Mouse (Mus musculus) stomach, embryonic 16.5 days (tissue): ENCODE results near the gene Fam102b. TPM values are rescaled to one million over a fixed set of nuclear protein-coding genes. Genes with fewer than 3 reads are reported as not detected.
A peak's percentile ranks its signal among the peaks of the same experiment; 100 is the strongest.

Experiments
- ATAC-seq: fragments of 200-750 bp; cut with Nextera tagmentation; 2 replicates; pipeline ENCODE4 v1.8.0; 2017; ENCODE audit warnings: moderate number of reproducible peaks, moderate TSS enrichment; ENCODE audit not compliant: insufficient read depth, low FRiP score
- H3K27ac ChIP-seq: fragments of 300-500 bp; sonication (generic); 2 replicates; pipeline ENCODE4 v1.5.1; 2014; ENCODE audit warnings: low read length
- H3K27me3 ChIP-seq: fragments of 300-500 bp; sonication (generic); 2 replicates; pipeline ENCODE4 v1.6.1; 2014; ENCODE audit warnings: low read length, control low read depth, mixed read lengths; ENCODE audit not compliant: control insufficient read depth, insufficient read depth
- H3K36me3 ChIP-seq: fragments of 300-500 bp; sonication (generic); 2 replicates; pipeline ENCODE4 v1.6.1; 2014; ENCODE audit warnings: low read length; ENCODE audit not compliant: control insufficient read depth, insufficient read depth
- H3K4me1 ChIP-seq: fragments of 300-500 bp; sonication (generic); 2 replicates; pipeline ENCODE4 v1.6.1; 2014; ENCODE audit warnings: low read length, control low read depth, mixed read lengths; ENCODE audit not compliant: control insufficient read depth, insufficient read depth
- H3K4me2 ChIP-seq: fragments of 300-500 bp; sonication (generic); 2 replicates; pipeline ENCODE4 v1.6.1; 2014; ENCODE audit warnings: low read depth, low read length, mixed read lengths
- H3K4me3 ChIP-seq: fragments of 300-500 bp; sonication (generic); replicated peaks from 2 replicates; pipeline ENCODE4 v1.5.1; 2014; ENCODE audit warnings: mild to moderate bottlenecking, low read length
- H3K9ac ChIP-seq: fragments of 300-500 bp; sonication (generic); 2 replicates; pipeline ENCODE4 v1.6.1; 2014; ENCODE audit warnings: low read length
- H3K9me3 ChIP-seq: fragments of 300-500 bp; sonication (generic); replicated peaks from 2 replicates; pipeline ENCODE4 v1.6.1; 2016; ENCODE audit warnings: low read length, control low read depth; ENCODE audit not compliant: control insufficient read depth
- WGBS: fragments of 180-500 bp; shearing (Covaris S2); extraction: QIAGEN DNeasy Blood & Tissue Kit; methylation state at CpG from one replicate; pipeline ENCODE4 v1.1.7; 2014; 5-methylcytosine and 5-hydroxymethylcytosine counted together
- polyA plus RNA-seq: library from polyadenylated mRNA; unstranded; fragments of >200 nt; fragmentation: Nextera tagmentation; extraction: Ambion mirVana; gene quantifications from 2 replicates; pipeline ENCODE4 v1.2.1, GENCODE M21; 2015

Gene Fam102b
- polyA plus RNA-seq, 1 experiment from 2014 or later = 8.8 TPM

DNA sequence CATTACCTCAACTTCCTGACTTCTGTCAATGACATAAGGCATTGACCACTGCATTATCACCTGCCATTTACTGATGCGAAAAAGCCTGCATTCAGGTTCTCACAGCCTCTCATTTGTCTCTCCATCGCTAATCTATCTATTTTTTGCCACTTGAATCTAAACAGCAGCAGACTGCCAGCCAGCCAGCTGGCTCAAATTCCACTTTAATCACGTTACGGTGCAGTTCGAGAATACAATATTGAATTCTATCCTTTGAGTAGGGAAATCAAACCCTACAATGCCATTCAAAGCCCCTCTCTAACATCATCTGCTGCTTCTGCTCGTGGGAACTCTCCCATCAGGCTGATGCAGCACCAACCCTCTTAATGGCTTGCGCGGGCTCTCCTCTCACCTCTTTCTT, 4.3 kb downstream of the Fam102b start:
- H3K36me3 ChIP-seq = no peaks in the 10 kb centered on the region
- H3K27me3 ChIP-seq = no peaks in the 10 kb centered on the region
- no peak overlapping the region for H3K9ac ChIP-seq
- peaks cover 16% of the 10 kb centered on the region for H3K4me1 ChIP-seq
- no peak overlapping the region for H3K27ac ChIP-seq
- H3K4me2 ChIP-seq = no peak overlapping the region
- WGBS = 68% methylated on average over 8 of the region's 8 CpGs
- no peak overlapping the region for H3K4me3 ChIP-seq
- no peaks in the 10 kb centered on the region for H3K9me3 ChIP-seq
- no peak for ATAC-seq

- H3K27me3 ChIP-seq = no peaks in the 10 kb centered on the region
- 62% methylated on average over 6 of the region's 6 CpGs for WGBS
These were observed 5.5 kb downstream of the Fam102b start for GRCm38 (mm10) chr3:109021720-109022516.

DNA sequence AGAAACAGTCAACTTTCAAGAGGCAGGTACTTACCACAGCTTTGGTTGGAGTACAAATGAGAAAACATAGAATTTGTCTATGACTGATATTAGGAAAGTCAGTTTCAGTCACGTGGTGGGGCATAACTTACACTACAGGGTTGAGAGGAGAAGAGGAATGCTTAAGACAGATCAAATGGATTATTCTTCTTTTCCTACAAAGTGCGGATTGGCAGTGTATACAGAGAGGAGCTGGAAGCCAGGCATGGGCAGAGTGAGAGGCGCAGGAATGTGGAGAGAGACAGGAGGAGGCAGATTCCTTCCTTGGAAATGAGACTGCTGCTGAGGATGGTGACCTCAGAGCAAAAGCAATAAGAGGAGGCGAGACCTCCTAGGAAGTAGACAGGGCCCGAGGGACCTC, 9.1 kb downstream of the Fam102b start:
- Histone ChIP-seq H3K4me1 (peaks cover 8% of the 10 kb centered on the region), H3K36me3 (no peaks in the 10 kb centered on the region), H3K27ac (no peak overlapping the region), H3K9ac (no peak overlapping the region), H3K27me3 (no peaks in the 10 kb centered on the region), H3K4me3 (no peak overlapping the region), H3K9me3 (no peaks in the 10 kb centered on the region), H3K4me2 (no peak overlapping the region)
- 82% methylated on average over 5 of the region's 5 CpGs for WGBS
- ATAC-seq = no peak

More at GRCm38 (mm10) chr3:109021720-109022516, 5.5 kb downstream of the Fam102b start:
- no peak for ATAC-seq
- Histone ChIP-seq H3K9me3 (no peaks in the 10 kb centered on the region), H3K4me3 (no peak overlapping the region), H3K4me2 (no peak overlapping the region), H3K27ac (no peak overlapping the region), H3K36me3 (no peaks in the 10 kb centered on the region), H3K4me1 (peaks cover 16% of the 10 kb centered on the region), H3K9ac (no peak overlapping the region)

DNA sequence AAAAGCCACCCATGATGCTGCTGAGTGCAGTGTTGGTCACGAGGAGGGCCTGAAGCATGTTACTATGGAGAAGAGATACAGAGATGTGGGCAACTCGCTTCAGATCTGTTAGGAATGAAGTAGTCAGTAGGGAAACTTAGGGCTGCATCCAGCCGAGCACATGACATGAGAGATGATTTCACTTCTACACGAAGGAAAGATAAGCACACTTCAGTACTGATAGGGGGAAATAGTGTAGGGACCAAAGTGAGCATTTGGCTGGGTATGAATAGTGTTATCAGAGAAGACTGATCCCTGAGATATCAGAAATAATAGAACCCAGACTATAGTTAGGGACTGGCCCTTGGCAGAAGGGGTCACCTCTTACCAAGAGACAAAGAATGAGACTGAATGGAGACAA, 14.8 kb downstream of the Fam102b start:
- no peaks in the 10 kb centered on the region for H3K36me3 ChIP-seq
- no peak overlapping the region for H3K4me2 ChIP-seq
- H3K27me3 ChIP-seq = no peaks in the 10 kb centered on the region
- no peak for ATAC-seq
- H3K4me1 ChIP-seq = peaks cover 8% of the 10 kb centered on the region
- H3K9ac ChIP-seq = no peak overlapping the region
- no peak overlapping the region for H3K4me3 ChIP-seq
- H3K27ac ChIP-seq = no peak overlapping the region
- 65% methylated on average over 4 of the region's 4 CpGs for WGBS
- H3K9me3 ChIP-seq = no peaks in the 10 kb centered on the region

DNA sequence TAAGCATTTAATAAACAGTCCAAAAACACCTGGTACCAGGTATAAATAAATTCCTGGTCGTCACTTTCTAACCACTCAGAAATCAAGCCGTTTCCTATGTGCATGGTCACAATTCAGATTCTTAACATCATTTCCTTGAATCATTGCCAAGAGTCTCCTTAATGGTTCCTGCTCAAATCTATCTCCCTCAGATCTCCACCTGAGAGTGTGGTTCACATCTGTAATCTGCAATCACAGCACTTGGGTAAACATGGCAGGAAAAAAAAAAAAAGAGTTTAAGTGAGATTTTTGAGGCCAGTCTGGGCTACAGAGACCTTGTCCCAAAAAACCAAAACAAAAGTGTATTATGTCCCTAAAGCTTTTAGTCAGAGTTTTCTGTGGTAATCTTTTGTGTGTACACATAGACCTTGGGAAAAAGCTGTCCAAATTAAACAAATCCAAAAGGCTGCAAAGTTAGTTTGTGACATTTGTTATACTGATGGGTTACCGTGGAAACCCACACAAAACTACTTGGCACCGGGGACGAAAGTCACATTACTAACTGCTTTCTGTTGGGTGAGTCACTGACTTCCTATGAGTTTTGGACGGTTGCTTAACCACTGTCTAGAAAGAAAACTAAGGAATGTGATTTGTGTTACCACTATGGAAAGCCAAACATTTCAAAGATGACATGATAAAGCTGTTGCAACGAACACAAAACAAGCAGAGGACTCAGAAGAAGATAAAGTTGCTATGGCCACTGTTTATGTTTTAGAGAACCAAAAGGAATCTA, 16.7 kb downstream of the Fam102b start:
- Histone ChIP-seq H3K4me3 (no peak overlapping the region), H3K9ac (no peak overlapping the region), H3K27me3 (no peaks in the 10 kb centered on the region), H3K4me2 (0 out of 2 replicates have a peak overlapping the region, but pooled peaks have one; percentile 25), H3K36me3 (no peaks in the 10 kb centered on the region), H3K27ac (peak overlapping the region; percentile 4), H3K9me3 (no peaks in the 10 kb centered on the region), H3K4me1 (peaks cover 8% of the 10 kb centered on the region)
- WGBS = 7% methylated on average over 7 of the region's 7 CpGs
- peak; percentile 88 for ATAC-seq

GRCm38 (mm10) chr3:109008180-109008579, 19.2 kb downstream of the Fam102b start:
- no peak for ATAC-seq

GRCm38 (mm10) chr3:109005777-109006176, 21.6 kb downstream of the Fam102b start:
- ATAC-seq = no peak
- 88% methylated on average over 5 of the region's 5 CpGs for WGBS
- Histone ChIP-seq H3K4me3 (no peak overlapping the region), H3K4me1 (no peaks in the 10 kb centered on the region; the same call in 1 of the 2 replicates), H3K27me3 (no peaks in the 10 kb centered on the region), H3K9me3 (no peaks in the 10 kb centered on the region), H3K4me2 (no peak overlapping the region), H3K36me3 (no peaks in the 10 kb centered on the region), H3K9ac (no peak overlapping the region), H3K27ac (no peak overlapping the region)

More at GRCm38 (mm10) chr3:109008180-109008579, 19.2 kb downstream of the Fam102b start:
- no peak overlapping the region for H3K9ac ChIP-seq
- H3K27ac ChIP-seq = no peak overlapping the region
- WGBS = 74% methylated on average over 5 of the region's 5 CpGs
- H3K36me3 ChIP-seq = no peaks in the 10 kb centered on the region
- H3K4me3 ChIP-seq = no peak overlapping the region
- no peaks in the 10 kb centered on the region for H3K27me3 ChIP-seq
- H3K4me2 ChIP-seq = no peak overlapping the region
- H3K9me3 ChIP-seq = no peaks in the 10 kb centered on the region
- H3K4me1 ChIP-seq = peaks cover 8% of the 10 kb centered on the region

DNA sequence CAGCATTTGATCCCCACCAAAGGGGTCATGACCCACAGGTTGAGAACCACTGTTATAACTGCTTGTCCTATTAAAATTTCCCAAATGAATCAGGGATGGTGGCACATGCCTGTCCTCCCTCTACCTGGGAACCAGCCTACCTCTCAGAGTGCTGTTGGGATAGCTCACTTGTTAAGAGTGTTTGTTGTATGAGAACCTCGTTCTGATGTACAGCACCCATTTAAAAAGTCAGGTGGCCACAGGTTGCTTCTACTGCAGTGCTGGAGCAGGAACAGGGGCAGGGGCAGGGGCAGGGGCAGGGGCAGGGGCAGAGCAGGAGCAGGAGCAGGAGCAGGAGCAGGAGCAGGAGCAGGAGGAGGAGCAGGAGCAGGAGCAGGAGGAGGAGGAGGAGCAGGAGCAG, 28.2 kb downstream of the Fam102b start:
- no peak overlapping the region for H3K4me2 ChIP-seq
- H3K9ac ChIP-seq = no peak overlapping the region
- no peak for ATAC-seq
- H3K36me3 ChIP-seq = no peaks in the 10 kb centered on the region
- no peak overlapping the region for H3K27ac ChIP-seq
- H3K27me3 ChIP-seq = no peaks in the 10 kb centered on the region
- WGBS = 83% methylated on average over 1 of the region's 1 CpGs
- no peaks in the 10 kb centered on the region for H3K9me3 ChIP-seq
- H3K4me3 ChIP-seq = no peak overlapping the region
- no peaks in the 10 kb centered on the region for H3K4me1 ChIP-seq

GRCm38 (mm10) chr3:108997762-108998161, 29.6 kb downstream of the Fam102b start:
- H3K4me3 ChIP-seq = no peak overlapping the region
- H3K27me3 ChIP-seq = no peaks in the 10 kb centered on the region
- H3K36me3 ChIP-seq = no peaks in the 10 kb centered on the region
- no peaks in the 10 kb centered on the region for H3K4me1 ChIP-seq
- H3K9me3 ChIP-seq = no peaks in the 10 kb centered on the region
- no peak overlapping the region for H3K27ac ChIP-seq
- H3K4me2 ChIP-seq = no peak overlapping the region
- ATAC-seq = no peak
- H3K9ac ChIP-seq = no peak overlapping the region
- 59% methylated on average over 4 of the region's 4 CpGs for WGBS
